Mouse (Mus musculus): ENCODE measurements around the gene Slc25a4. TPM values are rescaled to one million over a fixed set of nuclear protein-coding genes. Genes with fewer than 3 reads are reported as not detected.

Slc25a4 gene
- total RNA-seq, 2 experiments from 2014 or later = 166 to 218 TPM

- DNase-seq (ENCODE audit: low spot score in 2 of 2) = peak in 1 of 2 experiments; percentile 23
Observed at GRCm38 (mm10) chr8:46208354-46208753, 2.7 kb downstream of the Slc25a4 start.

GRCm38 (mm10) chr8:46206107-46206506, 5.0 kb downstream of the Slc25a4 start:
- DNase-seq (ENCODE audit: low spot score in 2 of 2) = no peak

DNA sequence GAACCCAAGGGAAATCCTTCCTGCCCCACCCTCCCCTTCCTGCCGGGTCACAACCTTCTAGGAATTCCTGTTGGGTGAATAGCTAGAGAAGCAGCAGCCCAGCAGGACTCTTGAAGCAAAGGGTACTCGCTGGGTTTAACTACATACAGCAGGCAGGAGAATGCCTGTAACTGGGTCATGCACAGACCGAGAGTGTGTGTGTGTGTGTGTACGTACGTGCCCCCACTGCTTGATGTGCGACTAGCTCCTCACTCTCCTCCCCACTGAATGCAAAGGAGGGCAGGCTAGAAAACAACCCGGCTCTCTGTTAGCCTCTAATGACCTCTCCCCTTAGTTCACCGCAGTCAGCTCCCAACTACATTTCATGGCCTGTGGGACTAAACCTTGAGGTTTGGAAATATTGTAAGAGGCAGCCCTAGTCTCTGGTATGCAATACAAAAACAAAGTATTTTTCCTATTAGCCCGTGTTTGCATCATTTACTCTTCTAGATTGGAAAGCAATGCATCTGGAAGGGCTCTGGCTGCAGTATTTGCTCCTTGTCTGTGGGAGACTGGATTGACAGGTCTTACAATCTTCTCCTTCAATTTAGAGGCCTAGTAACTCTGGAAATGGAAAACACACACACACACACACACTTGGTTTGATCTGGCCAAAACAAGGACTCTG, 6.0 kb downstream of the Slc25a4 start:
- no peak for DNase-seq (ENCODE audit: low spot score in 2 of 2)

- no peak for DNase-seq (ENCODE audit: low spot score in 2 of 2)
Observed at GRCm38 (mm10) chr8:46204301-46204700, 6.8 kb downstream of the Slc25a4 start.

GRCm38 (mm10) chr8:46202350-46202749, 8.7 kb downstream of the Slc25a4 start:
- DNase-seq (ENCODE audit: low spot score in 2 of 2) = no peak

- no peak for DNase-seq (ENCODE audit: low spot score in 2 of 2)
Observed at GRCm38 (mm10) chr8:46197673-46198072, 13.4 kb downstream of the Slc25a4 start.

DNA sequence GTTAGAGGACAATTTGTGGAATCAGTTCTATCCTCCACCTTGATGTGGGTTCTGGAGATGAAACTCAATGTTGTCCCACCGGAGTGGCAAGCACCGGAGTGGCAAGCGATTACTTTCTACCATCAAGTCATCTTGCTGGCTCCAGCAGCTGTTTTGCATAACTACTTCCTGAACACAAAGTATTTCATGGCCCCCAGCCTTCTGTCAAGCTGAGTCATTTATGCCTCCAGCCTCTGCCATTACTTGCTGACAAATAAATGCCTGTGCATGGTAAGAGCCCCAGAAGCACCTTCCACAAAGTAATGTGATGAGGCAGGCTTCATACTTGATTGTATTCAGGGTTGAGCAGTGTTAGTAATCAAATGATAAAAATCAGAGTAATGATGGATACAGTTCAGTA, 14.2 kb downstream of the Slc25a4 start:
- no peak for DNase-seq (ENCODE audit: low spot score in 2 of 2)

GRCm38 (mm10) chr8:46193100-46193499, 18.0 kb downstream of the Slc25a4 start:
- no peak for DNase-seq (ENCODE audit: low spot score in 2 of 2)

- peak; percentile 51 to 58 for DNase-seq (ENCODE audit: low spot score in 2 of 2)
Observed at GRCm38 (mm10) chr8:46185361-46185760, 25.7 kb downstream of the Slc25a4 start.

GRCm38 (mm10) chr8:46180136-46180535, 30.9 kb downstream of the Slc25a4 start:
- no peak for DNase-seq (ENCODE audit: low spot score in 2 of 2)

DNA sequence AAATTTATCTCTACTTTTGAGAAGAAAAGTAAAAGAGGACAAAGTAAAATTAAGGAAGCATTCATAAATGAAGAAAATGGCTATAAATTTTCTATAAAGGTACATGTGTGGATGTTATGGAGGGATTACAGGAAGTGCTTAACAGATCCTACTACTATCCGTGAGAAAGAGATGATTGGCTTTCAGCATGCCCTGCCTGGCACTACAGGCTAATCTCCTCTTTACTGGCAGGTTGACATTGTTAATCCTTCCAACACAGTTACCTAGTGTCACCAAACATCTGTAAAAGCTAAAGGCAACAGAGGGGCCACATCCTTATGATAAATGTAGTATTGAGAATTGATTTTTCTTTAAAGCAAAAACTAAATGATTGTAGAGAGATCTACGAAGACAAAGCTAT, 37.4 kb downstream of the Slc25a4 start:
- no peak for DNase-seq (ENCODE audit: low spot score in 2 of 2)

- no peak for DNase-seq (ENCODE audit: low spot score in 2 of 2)
Observed at GRCm38 (mm10) chr8:46163870-46164190, 47.3 kb downstream of the Slc25a4 start.

- DNase-seq (ENCODE audit: low spot score in 2 of 2) = peak; percentile 95 to 96
Observed at GRCm38 (mm10) chr8:46162953-46163869, 47.9 kb downstream of the Slc25a4 start.

Small RNAs within 50 kb of the gene (microRNA-seq; reads per million reads assigned to microRNA genes)
- 0 reads per million in 2 experiments for gene Gm23812 (ENCODE audit: borderline number of aligned reads in 2 of 2)

Other genes with a start within 250 kb of the Slc25a4 start
- gene 1700029J07Rik, start 236.0 kb downstream of the Slc25a4 start, total RNA-seq (2021) = 1 to 10 TPM; 2.4 to 2.7 TPM
- 10 to 100 TPM; 44.6 to 59.5 TPM for gene Ufsp2, start 235.8 kb downstream of the Slc25a4 start, total RNA-seq (2021)
- gene Lrp2bp, start 212.0 kb downstream of the Slc25a4 start, total RNA-seq (2021) = not detected
- gene Ankrd37, start 205.6 kb downstream of the Slc25a4 start, total RNA-seq (2021) = 1 to 10 TPM; 1.2 to 1.5 TPM
- 10 to 100 TPM; 12.3 to 15.4 TPM for gene Cfap97, start 59.5 kb downstream of the Slc25a4 start, total RNA-seq (2021)
- 10 to 100 TPM; 14.9 to 17.4 TPM for gene Snx25, start 59.1 kb downstream of the Slc25a4 start, total RNA-seq (2021)
- not detected for gene Helt, start 83.4 kb upstream of the Slc25a4 start, total RNA-seq (2021)

Data from adrenal gland, adult 18-20 months (tissue).